Mouse (Mus musculus): ENCODE measurements at regions not wholly inside any gene's neighbourhood (a gene's known extent, or its start where the extent isn't known, plus 50 kb on each side); places are given as distances from the start of the nearest gene placed in this dataset.
"Not testable (repeated sequence)": the region's sequence is repeated elsewhere in the genome, so short reads cannot be mapped to it uniquely, and the experiment has no call there.

DNA sequence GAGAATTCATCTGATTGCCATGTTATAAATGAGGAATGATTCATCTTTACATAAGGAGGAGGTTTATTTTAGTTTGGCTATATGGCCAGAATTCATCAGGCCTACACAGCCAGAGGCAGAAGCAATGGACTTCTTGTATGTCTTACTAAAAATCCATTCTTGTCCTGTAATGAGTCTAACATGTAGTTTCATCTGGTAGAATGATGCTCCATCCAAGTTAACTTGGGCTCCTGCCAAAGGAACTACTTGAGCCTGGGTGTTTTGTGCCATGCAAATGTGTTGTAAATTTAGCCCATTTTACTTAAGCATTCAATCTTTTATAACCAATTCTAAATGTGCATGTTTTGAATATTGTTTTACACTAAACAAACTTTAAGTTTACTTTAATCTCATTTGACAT, 462.9 kb upstream of the Pom121l12 start:
- H3K36me3 ChIP-seq: no peaks in the 10 kb centered on the region
- no peak overlapping the region for H3K4me2 ChIP-seq
- H3K9ac ChIP-seq: no peak overlapping the region
- no peak for ATAC-seq (ENCODE audit: low FRiP score, low read depth)
- no peak overlapping the region for H3K4me3 ChIP-seq
- no peaks in the 10 kb centered on the region for H3K4me1 ChIP-seq (replicated peaks)
- no peaks in the 10 kb centered on the region for H3K27me3 ChIP-seq
- H3K9me3 ChIP-seq: no peaks in the 10 kb centered on the region
- no peak overlapping the region for H3K27ac ChIP-seq (replicated peaks)

DNA sequence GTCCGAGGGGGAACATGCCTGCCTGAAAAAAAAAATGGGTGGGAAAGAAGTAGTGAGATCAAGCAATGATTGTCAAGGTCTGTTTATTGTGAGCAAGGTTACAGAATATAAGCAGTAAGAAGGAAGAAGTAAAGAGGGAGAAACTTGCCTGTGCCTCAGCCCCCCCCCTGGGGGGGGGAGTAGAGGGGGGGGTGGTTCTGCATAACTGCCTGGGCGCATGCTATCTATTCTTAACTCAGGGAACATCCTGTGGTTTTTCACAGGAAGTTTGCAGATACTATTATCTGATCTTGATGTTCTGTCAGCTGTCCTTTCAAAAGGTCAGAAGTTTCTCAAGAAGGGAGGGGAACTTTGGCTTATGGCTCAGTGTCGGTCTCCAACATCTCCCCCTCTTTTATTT, 456.7 kb upstream of the Pom121l12 start:
- not testable (repeated sequence) for ATAC-seq (ENCODE audit: low FRiP score, low read depth)

DNA sequence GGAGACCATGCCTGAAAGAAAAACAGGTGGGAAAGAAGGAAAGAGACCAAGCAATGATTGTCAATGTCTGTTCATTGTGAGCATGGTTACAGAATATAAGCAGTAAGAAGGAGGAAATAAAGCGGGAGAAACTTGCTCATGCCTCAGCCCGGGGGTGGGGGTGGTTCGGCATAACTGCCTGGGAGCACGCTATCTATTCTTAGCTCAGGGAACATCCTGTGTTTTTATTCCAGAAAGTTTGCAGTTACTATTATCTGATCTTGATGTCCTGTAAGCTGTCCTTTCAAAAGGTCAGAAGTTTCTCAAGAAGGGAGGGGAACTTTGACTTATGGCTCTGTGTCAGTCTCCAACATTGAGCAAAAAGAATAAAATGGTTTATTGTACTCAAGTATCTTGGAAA, 451.4 kb upstream of the Pom121l12 start:
- no peak overlapping the region for H3K4me3 ChIP-seq
- H3K36me3 ChIP-seq: no peaks in the 10 kb centered on the region
- H3K9ac ChIP-seq: no peak overlapping the region
- no peak overlapping the region for H3K27ac ChIP-seq (replicated peaks)
- no peak for ATAC-seq (ENCODE audit: low FRiP score, low read depth)
- H3K9me3 ChIP-seq: no peaks in the 10 kb centered on the region
- H3K27me3 ChIP-seq: no peaks in the 10 kb centered on the region
- no peaks in the 10 kb centered on the region for H3K4me1 ChIP-seq (replicated peaks)
- H3K4me2 ChIP-seq: no peak overlapping the region
- 79% methylated on average over 4 of the region's 4 CpGs for WGBS

More for the DNA sequence above, 456.7 kb upstream of the Pom121l12 start:
- not testable (repeated sequence) for H3K27me3 ChIP-seq; H3K9ac ChIP-seq; H3K9me3 ChIP-seq; H3K4me3 ChIP-seq; H3K27ac ChIP-seq (replicated peaks); H3K4me1 ChIP-seq (replicated peaks); H3K36me3 ChIP-seq; H3K4me2 ChIP-seq
- 83% methylated on average over 3 of the region's 3 CpGs for WGBS

DNA sequence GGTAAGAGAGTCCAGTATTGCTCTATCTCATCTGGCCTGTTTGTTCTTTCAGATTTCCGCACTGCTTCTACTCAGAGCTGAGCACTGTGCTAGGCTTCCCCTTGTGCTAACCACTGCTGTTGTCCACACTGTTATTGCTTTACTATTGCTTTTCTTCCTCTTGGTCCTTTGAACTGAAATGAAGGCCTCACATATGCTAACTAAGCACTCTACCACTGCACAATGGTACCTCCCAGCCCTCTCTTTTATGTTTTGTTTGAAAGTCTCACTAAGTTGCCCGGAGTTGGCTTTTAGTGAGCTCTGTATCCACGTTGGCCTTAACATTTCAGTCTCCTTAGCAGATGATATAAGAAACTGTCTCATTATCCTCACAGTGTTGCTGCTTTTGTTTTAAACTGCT, 439.7 kb upstream of the Pom121l12 start:
- Histone ChIP-seq H3K27ac (replicated peaks) (no peak overlapping the region), H3K4me2 (no peak overlapping the region), H3K36me3 (no peaks in the 10 kb centered on the region), H3K27me3 (no peaks in the 10 kb centered on the region), H3K9ac (no peak overlapping the region), H3K4me3 (no peak overlapping the region), H3K9me3 (no peaks in the 10 kb centered on the region), H3K4me1 (replicated peaks) (no peaks in the 10 kb centered on the region)
- 26% methylated on average over 3 of the region's 3 CpGs for WGBS
- ATAC-seq (ENCODE audit: low FRiP score, low read depth): no peak

DNA sequence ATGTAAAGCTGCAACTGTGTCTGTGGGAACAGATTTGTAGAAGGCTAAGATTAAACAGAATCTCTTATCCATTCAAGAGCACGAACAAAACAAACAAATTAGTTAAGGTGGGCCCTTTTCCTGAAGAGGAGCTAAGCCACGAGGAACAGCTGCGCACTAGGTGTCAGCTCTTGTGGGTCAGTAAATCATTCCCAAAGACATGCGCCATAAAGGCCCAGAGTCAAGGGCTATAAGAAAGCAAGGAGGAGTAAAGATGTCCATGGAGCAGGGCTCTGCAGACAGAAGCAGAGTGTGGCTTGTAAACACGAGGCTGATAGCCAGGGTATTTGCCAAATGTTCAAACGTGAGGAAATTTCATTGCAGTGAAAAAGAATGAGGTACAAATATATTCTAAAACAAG, 429.6 kb upstream of the Pom121l12 start:
- Histone ChIP-seq H3K4me1 (replicated peaks) (no peaks in the 10 kb centered on the region), H3K27me3 (no peaks in the 10 kb centered on the region), H3K27ac (replicated peaks) (no peak overlapping the region), H3K9me3 (peaks cover 3% of the 10 kb centered on the region; the same call in 1 of the 2 replicates), H3K36me3 (no peaks in the 10 kb centered on the region), H3K4me2 (no peak overlapping the region), H3K4me3 (no peak overlapping the region), H3K9ac (no peak overlapping the region)
- WGBS: 66% methylated on average over 6 of the region's 6 CpGs
- ATAC-seq (ENCODE audit: low FRiP score, low read depth): no peak

DNA sequence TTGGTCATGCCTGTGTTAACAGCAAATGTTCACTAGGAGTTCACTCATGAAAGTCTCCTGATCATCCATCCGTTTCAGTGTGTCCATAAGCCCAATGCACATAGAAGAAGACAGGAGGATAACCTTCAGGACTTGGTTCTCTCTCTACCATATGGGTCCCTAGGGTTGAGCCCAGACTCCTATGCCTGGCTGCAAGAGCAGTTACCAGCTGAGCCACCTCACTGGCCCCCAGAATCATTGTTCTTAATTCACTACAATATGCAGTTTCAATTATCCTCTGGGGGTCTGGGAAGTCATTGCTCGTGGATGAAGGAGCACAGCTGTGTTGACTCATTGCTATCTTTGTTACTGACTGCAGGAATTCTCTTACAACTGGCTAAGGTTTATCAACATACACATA, 424.5 kb upstream of the Pom121l12 start:
- Histone ChIP-seq H3K9ac (no peak overlapping the region), H3K9me3 (peaks cover 3% of the 10 kb centered on the region; the same call in 1 of the 2 replicates), H3K4me2 (no peak overlapping the region), H3K4me3 (no peak overlapping the region), H3K27me3 (no peaks in the 10 kb centered on the region), H3K27ac (replicated peaks) (no peak overlapping the region), H3K4me1 (replicated peaks) (no peaks in the 10 kb centered on the region), H3K36me3 (no peaks in the 10 kb centered on the region)
- no peak for ATAC-seq (ENCODE audit: low FRiP score, low read depth)
- WGBS: 48% methylated on average over 2 of the region's 2 CpGs

DNA sequence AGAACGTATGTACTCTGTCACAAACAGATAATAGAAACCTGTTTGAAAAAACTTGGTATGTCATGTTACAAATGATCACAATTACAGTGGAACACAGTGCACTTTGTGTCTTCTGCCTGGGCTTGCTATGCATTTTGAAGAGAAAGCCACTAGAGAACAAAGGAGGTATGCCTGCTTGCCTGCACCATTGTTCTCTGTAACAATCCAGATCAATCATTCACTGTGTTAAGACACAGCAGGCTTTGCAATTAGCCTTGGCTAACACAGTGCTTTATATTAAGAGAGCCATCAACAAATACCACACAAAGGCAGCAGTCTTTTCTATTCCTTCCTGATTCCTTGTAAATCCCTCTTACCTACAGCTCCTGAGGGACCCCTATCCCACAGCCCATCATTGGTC, 417.1 kb upstream of the Pom121l12 start:
- H3K27ac ChIP-seq (replicated peaks): no peak overlapping the region
- H3K4me2 ChIP-seq: no peak overlapping the region
- H3K4me3 ChIP-seq: no peak overlapping the region
- H3K4me1 ChIP-seq (replicated peaks): 0 out of 2 replicates have a peak, but pooled peaks cover 6% of the 10 kb centered on the region
- peak; percentile 81 for ATAC-seq (ENCODE audit: low FRiP score, low read depth)
- H3K36me3 ChIP-seq: no peaks in the 10 kb centered on the region
- no peaks in the 10 kb centered on the region for H3K9me3 ChIP-seq
- WGBS: 13% methylated on average over 1 of the region's 1 CpGs
- no peaks in the 10 kb centered on the region for H3K27me3 ChIP-seq
- H3K9ac ChIP-seq: no peak overlapping the region

DNA sequence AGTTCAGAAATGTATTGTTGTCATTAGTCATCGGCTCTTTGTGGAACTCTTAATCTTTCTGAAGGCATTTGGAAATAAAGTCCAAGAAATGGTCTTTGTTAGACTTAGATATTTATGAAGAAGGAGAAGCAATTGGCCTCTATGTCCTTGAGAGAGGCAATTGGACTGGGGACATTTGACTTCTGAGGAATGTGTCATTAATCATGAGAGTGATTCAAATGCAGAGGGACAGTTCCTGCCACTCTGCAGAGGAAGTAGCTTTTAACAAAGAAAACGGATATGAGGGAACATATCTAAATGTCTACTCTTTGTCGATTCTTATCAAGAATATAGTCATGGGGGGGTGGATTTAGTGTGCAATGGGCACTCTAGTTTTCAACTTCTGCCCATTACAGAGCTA, 416.6 kb upstream of the Pom121l12 start:
- ATAC-seq (ENCODE audit: low FRiP score, low read depth): peak; percentile 23; the same call in 1 of the 2 replicates
- no peaks in the 10 kb centered on the region for H3K36me3 ChIP-seq
- no peak overlapping the region for H3K27ac ChIP-seq (replicated peaks)
- 0 out of 2 replicates have a peak, but pooled peaks cover 6% of the 10 kb centered on the region for H3K4me1 ChIP-seq (replicated peaks)
- H3K27me3 ChIP-seq: no peaks in the 10 kb centered on the region
- WGBS: 21% methylated on average over 3 of the region's 3 CpGs
- no peak overlapping the region for H3K4me2 ChIP-seq
- no peak overlapping the region for H3K9ac ChIP-seq
- no peak overlapping the region for H3K4me3 ChIP-seq
- H3K9me3 ChIP-seq: no peaks in the 10 kb centered on the region

DNA sequence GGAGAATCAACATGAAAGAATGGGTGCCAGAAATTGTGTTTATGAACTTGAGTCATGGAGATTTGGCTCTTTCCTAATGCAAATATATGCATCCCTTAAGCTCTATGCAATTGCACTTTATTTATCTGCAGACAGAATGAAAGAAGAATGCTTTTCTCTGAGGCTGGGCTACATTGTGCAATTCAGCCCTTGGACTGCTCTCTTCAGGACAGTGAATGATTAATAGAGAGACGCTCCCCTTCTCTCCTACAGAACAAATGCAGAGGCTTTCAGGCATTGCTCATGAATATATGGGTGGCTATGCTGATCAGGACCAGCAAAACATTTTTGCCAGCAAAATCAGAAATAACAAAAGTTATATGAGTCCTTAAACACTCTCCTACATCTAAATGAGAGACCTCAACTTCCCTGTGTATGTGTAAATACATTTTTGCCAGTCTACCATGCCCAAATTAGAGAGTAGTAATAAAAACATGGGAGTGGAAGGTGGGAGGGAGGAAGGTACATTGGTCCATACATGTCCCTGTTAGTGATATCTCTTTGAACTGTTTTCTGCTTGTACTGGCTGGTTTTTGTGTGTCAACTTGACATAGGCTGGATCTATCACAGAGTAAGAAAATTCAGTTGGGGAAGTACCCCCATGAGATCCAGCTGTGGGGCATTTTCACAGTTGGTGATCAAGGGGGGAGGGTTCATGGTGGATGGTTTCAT, 415.7 kb upstream of the Pom121l12 start:
- WGBS: 17% methylated on average over 1 of the region's 1 CpGs
- Histone ChIP-seq H3K9me3 (no peaks in the 10 kb centered on the region), H3K36me3 (no peaks in the 10 kb centered on the region), H3K4me2 (no peak overlapping the region), H3K27ac (replicated peaks) (no peak overlapping the region), H3K9ac (no peak overlapping the region), H3K4me3 (no peak overlapping the region), H3K27me3 (no peaks in the 10 kb centered on the region), H3K4me1 (replicated peaks) (0 out of 2 replicates have a peak, but pooled peaks cover 6% of the 10 kb centered on the region)
- no peak for ATAC-seq (ENCODE audit: low FRiP score, low read depth)

DNA sequence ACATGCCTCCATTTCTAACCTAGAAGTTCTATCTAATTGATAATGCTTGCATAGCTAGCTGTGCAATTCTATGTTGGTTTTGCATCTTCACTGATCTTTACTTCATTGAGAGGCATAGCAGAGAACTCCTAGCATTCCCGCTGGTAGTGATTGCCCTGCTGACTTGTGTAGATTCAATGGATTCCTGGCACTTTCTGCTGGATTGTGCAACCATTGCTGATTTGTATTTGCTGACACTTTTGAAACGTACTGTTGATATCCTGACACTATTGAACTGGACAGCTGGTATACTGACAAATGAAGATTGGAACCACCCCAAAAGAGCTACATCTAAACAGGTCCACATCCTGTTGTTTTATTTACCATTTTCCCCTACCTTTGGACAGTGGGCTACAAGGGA, 404.0 kb upstream of the Pom121l12 start:
- no peak for ATAC-seq (ENCODE audit: low FRiP score, low read depth)
- Histone ChIP-seq H3K9me3 (no peaks in the 10 kb centered on the region), H3K36me3 (no peaks in the 10 kb centered on the region), H3K27me3 (no peaks in the 10 kb centered on the region), H3K4me3 (no peak overlapping the region), H3K27ac (replicated peaks) (no peak overlapping the region), H3K4me1 (replicated peaks) (no peaks in the 10 kb centered on the region), H3K9ac (no peak overlapping the region), H3K4me2 (no peak overlapping the region)
- 92% methylated on average over 2 of the region's 2 CpGs for WGBS

All from hindbrain, embryonic 15.5 days (tissue).